Mouse (Mus musculus): Measurements from ENCODE around the gene Fam160a1. TPM values are rescaled to one million over a fixed set of nuclear protein-coding genes. Genes with fewer than 3 reads are reported as not detected.

Gene Fam160a1
- polyA plus RNA-seq, 2 experiments, result 0.20 to 0.27 TPM

- no peak overlapping the region for H3K9ac ChIP-seq (replicated peaks)
- ATAC-seq (ENCODE audit: insufficient read depth), result no peak
- H3K27ac ChIP-seq, result no peak overlapping the region
- no peaks in the 10 kb centered on the region for H3K27me3 ChIP-seq (ENCODE audit: control insufficient read depth, insufficient read depth, low read length)
- H3K36me3 ChIP-seq (replicated peaks; ENCODE audit: control insufficient read depth, insufficient read depth, low read depth), result no peaks in the 10 kb centered on the region
- no peak for TF ChIP-seq CTCF (IDR thresholded peaks at IDR 0.05; ENCODE audit: low read depth)
- no peak for TF ChIP-seq EP300 (IDR thresholded peaks at IDR 0.05; ENCODE audit: low read depth)
- H3K4me2 ChIP-seq (ENCODE audit: low read depth), result no peak overlapping the region
- no peaks in the 10 kb centered on the region for H3K9me3 ChIP-seq (ENCODE audit: control insufficient read depth, low read length)
- 77% methylated on average over 10 of the region's 10 CpGs for WGBS (ENCODE audit: insufficient replicate concordance)
- DNase-seq (ENCODE audit: low read depth in 3 of 3, low spot score in 3 of 3), result no peak
- H3K4me1 ChIP-seq (replicated peaks; ENCODE audit: control insufficient read depth in 2 of 2, insufficient read depth in 2 of 2, low read length in 1 of 2), result no peaks in the 10 kb centered on the region
- H3K4me3 ChIP-seq (ENCODE audit: insufficient read depth in 1 of 2, low read depth in 2 of 2, low read length in 2 of 2), result no peak overlapping the region
These were observed 40.4 kb downstream of the Fam160a1 start for GRCm38 (mm10) chr3:85776707-85777106.

GRCm38 (mm10) chr3:85776126-85776525, 41.0 kb downstream of the Fam160a1 start:
- no peak overlapping the region for H3K9ac ChIP-seq (replicated peaks)
- 77% methylated on average over 6 of the region's 6 CpGs for WGBS (ENCODE audit: insufficient replicate concordance)
- H3K9me3 ChIP-seq (ENCODE audit: control insufficient read depth, low read length), result no peaks in the 10 kb centered on the region
- H3K27me3 ChIP-seq (ENCODE audit: control insufficient read depth, insufficient read depth, low read length), result no peaks in the 10 kb centered on the region
- no peak overlapping the region for H3K27ac ChIP-seq
- ATAC-seq (ENCODE audit: insufficient read depth) (no peak), DNase-seq (ENCODE audit: low read depth in 3 of 3, low spot score in 3 of 3) (no peak)
- H3K4me2 ChIP-seq (ENCODE audit: low read depth), result no peak overlapping the region
- no peak for TF ChIP-seq EP300 (IDR thresholded peaks at IDR 0.05; ENCODE audit: low read depth)
- no peak for TF ChIP-seq CTCF (IDR thresholded peaks at IDR 0.05; ENCODE audit: low read depth)
- no peaks in the 10 kb centered on the region for H3K4me1 ChIP-seq (replicated peaks; ENCODE audit: control insufficient read depth in 2 of 2, insufficient read depth in 2 of 2, low read length in 1 of 2)
- H3K36me3 ChIP-seq (replicated peaks; ENCODE audit: control insufficient read depth, insufficient read depth, low read depth), result no peaks in the 10 kb centered on the region
- H3K4me3 ChIP-seq (ENCODE audit: insufficient read depth in 1 of 2, low read depth in 2 of 2, low read length in 2 of 2), result no peak overlapping the region

GRCm38 (mm10) chr3:85773886-85774285, 43.2 kb downstream of the Fam160a1 start:
- TF ChIP-seq CTCF (IDR thresholded peaks at IDR 0.05; ENCODE audit: low read depth) (no peak), EP300 (IDR thresholded peaks at IDR 0.05; ENCODE audit: low read depth) (no peak)
- WGBS (ENCODE audit: insufficient replicate concordance), result 53% methylated on average over 4 of the region's 4 CpGs
- no peak overlapping the region for H3K9ac ChIP-seq (replicated peaks)
- no peak overlapping the region for H3K4me3 ChIP-seq (ENCODE audit: insufficient read depth in 1 of 2, low read depth in 2 of 2, low read length in 2 of 2)
- no peak overlapping the region for H3K4me2 ChIP-seq (ENCODE audit: low read depth)
- DNase-seq (ENCODE audit: low read depth in 3 of 3, low spot score in 3 of 3) (no peak), ATAC-seq (ENCODE audit: insufficient read depth) (no peak)
- no peaks in the 10 kb centered on the region for H3K27me3 ChIP-seq (ENCODE audit: control insufficient read depth, insufficient read depth, low read length)
- no peaks in the 10 kb centered on the region for H3K4me1 ChIP-seq (replicated peaks; ENCODE audit: control insufficient read depth in 2 of 2, insufficient read depth in 2 of 2, low read length in 1 of 2)
- no peaks in the 10 kb centered on the region for H3K9me3 ChIP-seq (ENCODE audit: control insufficient read depth, low read length)
- no peak overlapping the region for H3K27ac ChIP-seq
- H3K36me3 ChIP-seq (replicated peaks; ENCODE audit: control insufficient read depth, insufficient read depth, low read depth), result no peaks in the 10 kb centered on the region

- TF ChIP-seq CTCF (IDR thresholded peaks at IDR 0.05; ENCODE audit: low read depth) (peak; percentile 35; the same call in 1 of the 2 replicates), EP300 (IDR thresholded peaks at IDR 0.05; ENCODE audit: low read depth) (no peak)
- Histone ChIP-seq H3K27ac (no peak overlapping the region), H3K36me3 (replicated peaks; ENCODE audit: control insufficient read depth, insufficient read depth, low read depth) (no peaks in the 10 kb centered on the region), H3K4me3 (ENCODE audit: insufficient read depth in 1 of 2, low read depth in 2 of 2, low read length in 2 of 2) (no peak overlapping the region), H3K4me1 (replicated peaks; ENCODE audit: control insufficient read depth in 2 of 2, insufficient read depth in 2 of 2, low read length in 1 of 2) (no peaks in the 10 kb centered on the region), H3K4me2 (ENCODE audit: low read depth) (no peak overlapping the region), H3K9ac (replicated peaks) (no peak overlapping the region), H3K27me3 (ENCODE audit: control insufficient read depth, insufficient read depth, low read length) (no peaks in the 10 kb centered on the region), H3K9me3 (ENCODE audit: control insufficient read depth, low read length) (no peaks in the 10 kb centered on the region)
- ATAC-seq (ENCODE audit: insufficient read depth) (no peak), DNase-seq (ENCODE audit: low read depth in 3 of 3, low spot score in 3 of 3) (peak in 2 of 3 experiments; percentile 5 to 9)
- WGBS (ENCODE audit: insufficient replicate concordance), result 30% methylated on average over 3 of the region's 3 CpGs
These were observed 43.7 kb downstream of the Fam160a1 start for GRCm38 (mm10) chr3:85773425-85773824.

GRCm38 (mm10) chr3:85764937-85765337, 52.2 kb downstream of the Fam160a1 start:
- Histone ChIP-seq H3K27me3 (ENCODE audit: control insufficient read depth, insufficient read depth, low read length) (no peaks in the 10 kb centered on the region), H3K4me3 (ENCODE audit: insufficient read depth in 1 of 2, low read depth in 2 of 2, low read length in 2 of 2) (no peak overlapping the region), H3K9me3 (ENCODE audit: control insufficient read depth, low read length) (no peaks in the 10 kb centered on the region), H3K4me1 (replicated peaks; ENCODE audit: control insufficient read depth in 2 of 2, insufficient read depth in 2 of 2, low read length in 1 of 2) (no peaks in the 10 kb centered on the region), H3K27ac (no peak overlapping the region), H3K4me2 (ENCODE audit: low read depth) (no peak overlapping the region), H3K9ac (replicated peaks) (no peak overlapping the region), H3K36me3 (replicated peaks; ENCODE audit: control insufficient read depth, insufficient read depth, low read depth) (no peaks in the 10 kb centered on the region)
- DNase-seq (ENCODE audit: low read depth in 3 of 3, low spot score in 3 of 3) (no peak), ATAC-seq (ENCODE audit: insufficient read depth) (no peak)
- TF ChIP-seq EP300 (IDR thresholded peaks at IDR 0.05; ENCODE audit: low read depth), result no peak
- WGBS (ENCODE audit: insufficient replicate concordance), result 60% methylated on average over 7 of the region's 7 CpGs
